Mouse (Mus musculus): ENCODE results near the gene Usf3.

- TF ChIP-seq POLR2A (IDR thresholded peaks at IDR 0.05; ENCODE audit: borderline replicate concordance, control insufficient read depth, low read depth, low read length) (no peak), CTCF (IDR thresholded peaks at IDR 0.05; ENCODE audit: control insufficient read depth, insufficient read depth, low read length) (no peak)
These were observed 37.4 kb downstream of the Usf3 start for GRCm38 (mm10) chr16:44210156-44211053.
